Mouse (Mus musculus) layer of hippocampus, adult 2 months (tissue): ENCODE measurements around the gene Dysf. TPM values are rescaled to one million over a fixed set of nuclear protein-coding genes. Genes with fewer than 3 reads are reported as not detected.
A peak's percentile ranks its signal among the peaks of the same experiment; 100 is the strongest.

Experiments used
- DNase-seq, 2 experiments: peaks; one replicate each; pipeline ENCODE4 v3.0.0; 2022; ENCODE audit warnings: low spot score in 2 of 2
- H3K27ac ChIP-seq: fragments of 200-600 bp; 2 replicates; pipeline ENCODE4 v1.8.1; 2022
- H3K4me3 ChIP-seq: fragments of 200-600 bp; 2 replicates; pipeline ENCODE4 v1.8.1; 2022; ENCODE audit warnings: mild to moderate bottlenecking
- CTCF ChIP-seq: fragments of 200-600 bp; conservative IDR thresholded peaks from 2 replicates; pipeline ENCODE4 v1.8.1; 2022; ENCODE audit warnings: antibody characterized with exemption, mild to moderate bottlenecking, moderate library complexity
- total RNA-seq, 2 experiments: library from RNA; stranded (reverse); gene quantifications; 2 replicates each; pipeline ENCODE4 v1.2.3; 2021

The Dysf gene
- total RNA-seq, 2 experiments from 2014 or later = 1.6 to 3.6 TPM

DNA sequence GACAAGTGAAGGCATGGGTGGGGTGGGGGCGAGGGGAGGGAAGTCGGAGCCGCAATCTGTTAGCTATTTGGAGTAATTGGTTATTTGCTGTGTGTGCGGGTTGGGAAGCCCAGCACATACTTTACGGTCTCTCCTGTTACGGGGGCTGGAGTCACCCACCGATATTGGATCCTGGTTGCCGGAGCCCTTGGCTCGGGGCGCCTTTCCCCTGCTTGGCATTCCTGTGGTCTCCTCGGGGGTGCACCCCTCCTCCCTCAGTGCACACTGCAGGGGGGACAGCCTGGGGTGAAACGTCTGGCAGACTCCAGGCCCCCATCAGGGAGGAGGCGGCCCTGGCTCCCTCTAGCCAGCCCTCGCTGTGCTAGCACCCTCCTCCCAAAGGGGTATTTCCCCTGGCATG lies 159.2 kb downstream of the Dysf start:
- Histone ChIP-seq H3K4me3 (no peak overlapping the region), H3K27ac (no peak overlapping the region)
- no peak for TF ChIP-seq CTCF
- no peak for DNase-seq

DNA sequence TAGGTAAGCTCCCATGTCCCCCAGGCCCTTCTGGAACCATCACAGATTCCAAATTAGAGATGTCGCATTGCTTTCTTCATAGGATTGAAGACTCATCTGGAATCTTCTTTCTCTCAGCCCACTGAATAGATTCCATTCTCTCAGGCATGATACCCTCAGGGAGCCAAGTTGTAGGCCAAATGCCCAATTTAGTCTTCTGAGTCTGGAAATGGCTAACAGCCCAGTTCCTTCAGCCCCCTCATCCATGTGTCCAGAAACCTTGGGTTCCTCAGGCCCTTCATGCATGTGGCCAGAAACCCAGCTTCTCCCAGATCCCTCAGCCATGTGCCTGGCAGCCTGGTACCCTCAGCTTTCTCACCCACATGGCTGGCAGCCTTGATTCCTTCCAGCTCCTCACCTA lies 160.2 kb downstream of the Dysf start:
- no peak overlapping the region for H3K27ac ChIP-seq
- TF ChIP-seq CTCF = no peak
- H3K4me3 ChIP-seq = no peak overlapping the region
- no peak for DNase-seq

- Histone ChIP-seq H3K27ac (no peak overlapping the region), H3K4me3 (no peak overlapping the region)
- no peak for TF ChIP-seq CTCF
- DNase-seq = no peak
These were observed 165.2 kb downstream of the Dysf start for GRCm38 (mm10) chr6:84173626-84174025.

DNA sequence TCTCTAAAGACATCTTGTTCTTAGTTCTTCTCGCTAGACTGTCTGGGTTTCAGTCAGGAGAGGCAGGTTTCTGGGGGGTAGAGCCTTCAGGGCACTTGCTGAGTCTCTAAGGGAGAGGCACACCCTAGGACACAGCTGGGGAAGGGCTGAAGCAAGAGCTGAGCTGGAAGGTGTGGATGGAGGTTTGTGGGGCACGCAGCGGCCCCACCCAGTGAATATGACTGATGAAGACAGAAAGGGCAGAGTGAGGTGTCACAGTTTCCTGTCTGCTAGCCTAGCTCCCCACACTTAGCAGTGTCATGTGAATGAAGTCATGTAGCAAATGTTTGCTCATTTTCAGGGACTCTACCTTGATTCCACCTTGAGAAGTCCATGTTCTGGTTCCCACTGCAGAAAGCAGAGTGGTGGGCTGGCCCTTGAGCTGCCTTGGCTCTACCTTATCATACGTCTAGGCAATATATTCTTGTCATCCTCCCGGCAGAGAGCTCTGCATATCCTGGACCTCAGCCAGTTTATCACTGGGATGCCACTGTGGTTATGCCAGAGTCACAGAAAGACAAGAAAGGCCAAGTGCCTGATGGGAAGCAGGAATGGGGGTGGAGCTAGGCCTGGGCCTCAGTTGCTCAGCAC lies 170.5 kb downstream of the Dysf start:
- DNase-seq = no peak
- no peak overlapping the region for H3K27ac ChIP-seq
- TF ChIP-seq CTCF = no peak
- H3K4me3 ChIP-seq = no peak overlapping the region

- H3K4me3 ChIP-seq = no peak overlapping the region
- no peak overlapping the region for H3K27ac ChIP-seq
- TF ChIP-seq CTCF = no peak
- DNase-seq = no peak
These were observed 173.1 kb downstream of the Dysf start for GRCm38 (mm10) chr6:84181452-84181851.

GRCm38 (mm10) chr6:84191656-84192250 lies 183.4 kb downstream of the Dysf start:
- DNase-seq = no peak
- no peak overlapping the region for H3K27ac ChIP-seq
- H3K4me3 ChIP-seq = no peak overlapping the region
- no peak for TF ChIP-seq CTCF

- no peak for TF ChIP-seq CTCF
- DNase-seq = no peak
- Histone ChIP-seq H3K4me3 (no peak overlapping the region), H3K27ac (no peak overlapping the region)
These were observed 188.1 kb downstream of the Dysf start for GRCm38 (mm10) chr6:84196511-84196910.

DNA sequence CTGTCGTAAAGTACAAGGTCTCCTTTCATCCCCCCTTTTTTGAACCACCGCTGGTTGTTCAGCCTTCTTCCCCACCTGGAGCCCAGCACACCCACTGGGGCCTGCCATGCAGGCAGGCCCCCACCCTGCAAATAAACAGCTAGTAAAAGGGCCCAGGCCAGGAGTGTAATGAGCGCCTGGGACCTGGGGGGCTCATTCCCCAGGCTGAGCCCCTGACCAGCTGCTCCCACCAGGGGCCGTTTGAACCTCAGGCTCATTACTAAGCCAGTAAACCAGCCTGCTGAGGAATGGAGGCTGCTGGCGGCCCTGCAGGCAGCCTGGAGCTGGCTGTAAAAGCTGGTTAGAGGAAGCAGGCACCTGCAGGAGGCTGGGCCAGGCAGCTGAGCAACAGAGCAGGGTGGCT lies 189.4 kb downstream of the Dysf start:
- no peak for TF ChIP-seq CTCF
- no peak overlapping the region for H3K27ac ChIP-seq
- DNase-seq = no peak
- no peak overlapping the region for H3K4me3 ChIP-seq

GRCm38 (mm10) chr6:84201721-84202490 lies 193.5 kb downstream of the Dysf start:
- TF ChIP-seq CTCF = peak; percentile 60
- DNase-seq = no peak

GRCm38 (mm10) chr6:84205611-84206010 lies 197.2 kb downstream of the Dysf start:
- Histone ChIP-seq H3K27ac (no peak overlapping the region), H3K4me3 (no peak overlapping the region)
- no peak for TF ChIP-seq CTCF
- no peak for DNase-seq

More at GRCm38 (mm10) chr6:84201721-84202490, 193.5 kb downstream of the Dysf start:
- H3K27ac ChIP-seq = no peak overlapping the region
- H3K4me3 ChIP-seq = no peak overlapping the region

DNA sequence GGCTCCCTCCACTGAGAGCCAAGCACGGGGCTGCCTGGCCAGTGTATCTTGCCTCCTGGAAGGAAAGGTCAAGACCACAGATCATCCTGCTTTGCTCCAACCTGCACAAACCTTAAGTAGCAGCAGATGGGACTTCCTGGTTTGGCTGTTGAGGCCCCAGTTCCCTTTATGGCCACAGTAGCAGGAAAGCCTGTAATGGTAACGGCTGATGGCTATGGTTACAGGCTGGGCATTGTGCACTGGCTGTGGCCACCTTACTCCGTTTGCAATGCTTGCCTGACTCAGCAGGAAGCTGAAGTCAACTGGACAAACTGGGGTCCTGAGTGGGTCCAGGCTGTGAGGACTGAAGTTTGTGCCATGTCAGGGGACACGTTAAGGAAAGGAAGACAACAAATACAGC lies 200.2 kb downstream of the Dysf start:
- TF ChIP-seq CTCF = no peak
- DNase-seq = no peak
- H3K27ac ChIP-seq = no peak overlapping the region
- H3K4me3 ChIP-seq = no peak overlapping the region

GRCm38 (mm10) chr6:84209736-84210434 lies 201.5 kb downstream of the Dysf start:
- no peak for TF ChIP-seq CTCF
- Histone ChIP-seq H3K27ac (no peak overlapping the region), H3K4me3 (no peak overlapping the region)
- no peak for DNase-seq

GRCm38 (mm10) chr6:84211473-84211872 lies 203.1 kb downstream of the Dysf start:
- H3K4me3 ChIP-seq = no peak overlapping the region
- no peak for DNase-seq
- H3K27ac ChIP-seq = no peak overlapping the region
- no peak for TF ChIP-seq CTCF
